Mouse (Mus musculus): ENCODE measurements at regions not wholly inside any gene's neighbourhood (a gene's known extent, or its start where the extent isn't known, plus 50 kb on each side); places are given as distances from the start of the nearest gene placed in this dataset.

DNA sequence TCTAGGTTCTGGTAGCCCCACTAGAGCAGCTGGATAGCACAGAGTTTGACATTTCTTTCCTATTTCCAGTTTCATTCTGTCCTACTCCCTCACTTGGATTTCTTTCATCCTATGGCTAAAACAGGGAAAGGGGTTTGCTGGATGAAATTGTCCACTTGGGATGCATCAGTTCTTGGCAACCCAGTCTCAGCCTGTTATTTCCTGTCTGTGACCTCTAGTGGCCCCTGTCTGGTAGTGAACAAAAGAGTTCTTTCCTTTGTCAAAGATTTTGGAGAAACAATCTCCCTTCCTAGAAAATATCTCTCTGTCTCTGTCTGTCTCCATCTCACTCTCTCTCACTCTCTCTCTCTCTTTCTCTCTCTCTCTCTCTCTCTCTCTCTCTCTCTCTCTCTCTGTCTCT, 50.0 kb upstream of the Ssbp2 start:
- no peaks in the 10 kb centered on the region for H3K27me3 ChIP-seq (ENCODE audit: control insufficient read depth, insufficient read depth, low read length)
- no peaks in the 10 kb centered on the region for H3K4me1 ChIP-seq (ENCODE audit: control insufficient read depth, insufficient read depth, low read length)
- no peaks in the 10 kb centered on the region for H3K9me3 ChIP-seq (replicated peaks; ENCODE audit: control insufficient read depth, low read length)
- no peak overlapping the region for H3K9ac ChIP-seq (ENCODE audit: low read depth, low read length)
- no peak for ATAC-seq (replicated peaks; ENCODE audit: insufficient number of reproducible peaks, low FRiP score, low TSS enrichment)
- H3K4me3 ChIP-seq (ENCODE audit: low read depth, low read length), result no peak overlapping the region
- H3K27ac ChIP-seq (ENCODE audit: low read depth, low read length), result no peak overlapping the region
- no peak overlapping the region for H3K4me2 ChIP-seq
- no peaks in the 10 kb centered on the region for H3K36me3 ChIP-seq (ENCODE audit: control insufficient read depth, insufficient read depth, low read length)

Measured in heart, embryonic 11.5 days (tissue).